Mouse (Mus musculus) cerebellum, adult 11-12 months (tissue): ENCODE results near the gene Ctbp2.

Experiments
- DNase-seq: peaks from one replicate; pipeline ENCODE4 v3.0.0; 2022

Ctbp2 gene

DNA sequence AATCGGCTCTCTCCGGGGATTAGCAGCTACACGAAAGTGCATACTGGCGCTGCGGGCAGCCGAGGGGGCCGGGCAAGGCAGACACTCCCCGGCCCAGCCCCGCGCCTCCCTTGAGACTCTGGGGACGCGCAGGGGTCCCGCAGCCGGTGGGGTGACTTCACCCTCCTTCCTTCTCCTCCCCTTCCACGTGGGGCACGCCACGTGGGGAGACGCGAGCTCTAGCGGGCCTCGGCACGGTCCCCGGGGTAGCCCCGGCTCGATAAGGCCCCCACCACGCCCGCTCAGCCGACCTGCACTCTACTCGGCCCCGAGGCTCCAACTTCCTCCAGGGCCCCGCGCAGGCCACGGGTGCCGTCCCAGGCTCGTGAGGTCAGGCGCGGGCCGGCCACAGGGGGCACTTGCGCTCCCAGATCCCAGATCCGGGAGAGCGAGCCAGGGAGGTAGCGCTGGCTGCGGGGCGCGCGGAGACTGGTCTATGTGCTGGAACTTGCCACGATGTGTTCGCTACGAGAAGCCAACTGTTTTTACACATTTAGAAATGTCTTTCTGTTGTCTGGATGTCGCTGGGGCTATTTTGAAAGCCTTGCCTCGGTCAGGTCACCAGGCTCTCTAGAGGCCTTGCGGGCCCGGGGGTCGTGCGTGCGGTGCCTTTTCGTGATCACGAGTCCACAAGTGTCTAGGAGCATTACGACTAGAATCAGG is at the start of gene Ctbp2:
Gene Ctbp2 (minus strand): TSS at position 356 of the 702 bp plus-strand sequence.
- DNase-seq: peak; percentile 83

DNA sequence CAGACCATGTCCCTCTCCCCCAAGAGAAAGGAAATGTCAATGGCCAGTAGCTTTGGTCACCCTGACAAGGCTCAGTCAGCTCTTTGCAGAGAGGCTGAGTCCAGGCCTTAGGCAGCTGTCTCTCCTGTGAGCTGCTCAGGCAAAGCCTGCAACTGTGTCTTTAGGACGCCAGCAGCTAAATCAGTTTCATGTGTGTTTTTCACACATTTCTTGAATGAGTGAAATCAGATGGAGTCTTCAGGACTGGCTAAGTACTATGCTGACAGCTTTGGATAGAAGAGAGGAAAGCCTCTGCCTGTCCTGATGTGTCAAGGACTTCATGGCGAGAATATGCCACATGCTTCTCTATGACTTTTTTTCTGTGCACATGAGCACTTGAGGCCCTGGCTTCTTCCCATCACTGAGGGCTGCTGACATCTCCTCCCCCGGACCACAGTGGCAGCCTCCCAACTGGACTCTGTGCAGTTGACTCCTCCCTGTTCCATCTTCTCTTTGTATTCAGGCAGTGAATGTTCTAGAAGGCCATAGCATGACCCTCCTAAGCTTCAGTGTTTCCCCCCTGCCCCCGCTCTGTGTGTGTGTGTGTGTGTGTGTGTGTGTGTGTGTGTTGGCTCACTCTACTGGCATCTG is 47.4 kb upstream of the Ctbp2 start:
- DNase-seq: no peak

DNA sequence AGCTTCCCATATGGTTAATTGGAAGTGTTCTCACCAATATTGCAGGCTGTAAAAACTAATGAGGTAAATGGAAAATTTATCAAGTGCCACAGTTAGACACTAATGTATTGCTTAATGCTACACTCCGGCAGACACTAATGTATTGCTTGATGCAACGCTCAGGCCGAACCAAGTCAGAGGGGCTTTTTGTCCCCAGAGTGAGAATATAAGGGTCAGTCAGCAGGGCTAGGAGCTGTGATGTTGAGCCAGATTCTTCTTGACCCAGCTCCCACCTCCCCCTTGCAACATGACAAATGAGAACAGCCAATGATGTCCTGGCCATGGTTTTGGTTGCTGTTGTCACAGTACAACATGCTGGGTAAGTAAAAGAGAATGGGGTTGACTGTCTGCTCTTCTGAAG is 44.8 kb upstream of the Ctbp2 start:
- DNase-seq: no peak

DNA sequence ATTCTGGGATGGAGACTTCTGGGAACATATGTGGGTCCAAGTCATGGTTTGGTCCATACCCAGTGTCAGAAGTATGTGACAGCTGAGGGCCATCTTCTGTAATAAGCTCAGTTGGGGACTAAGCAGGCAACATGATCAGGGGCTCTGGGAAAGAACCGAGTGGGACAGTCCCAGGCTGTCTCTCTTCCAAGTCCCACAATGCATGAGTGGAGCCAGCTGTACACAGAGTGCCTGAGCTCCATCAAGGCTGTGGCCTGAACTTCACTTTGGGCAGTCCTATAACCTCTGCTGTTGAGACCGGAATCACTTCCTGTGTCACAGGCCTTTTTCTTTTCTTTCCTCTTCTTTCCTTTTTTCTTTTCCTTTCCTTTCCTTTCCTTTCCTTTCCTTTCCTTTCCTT is 43.7 kb upstream of the Ctbp2 start:
- DNase-seq: no peak

DNA sequence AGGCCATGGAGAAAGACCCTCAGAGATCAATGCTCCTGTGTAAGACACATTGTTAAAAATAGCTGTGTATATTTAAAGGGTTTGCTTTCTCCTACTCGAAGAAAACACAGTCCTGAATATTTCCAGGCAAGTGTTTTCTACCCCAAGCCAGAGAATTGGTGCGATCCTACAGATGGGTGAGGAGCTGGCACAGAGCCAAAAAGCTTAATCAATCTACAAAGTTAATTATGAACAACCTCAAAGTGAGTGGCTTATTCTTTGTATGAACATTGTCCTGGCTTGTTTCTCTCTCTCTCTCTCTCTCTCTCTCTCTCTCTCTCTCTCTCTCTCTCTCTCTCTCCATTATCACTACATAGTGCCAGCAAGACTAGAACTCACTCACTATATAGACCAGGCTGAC is 40.6 kb upstream of the Ctbp2 start:
- no peak for DNase-seq

DNA sequence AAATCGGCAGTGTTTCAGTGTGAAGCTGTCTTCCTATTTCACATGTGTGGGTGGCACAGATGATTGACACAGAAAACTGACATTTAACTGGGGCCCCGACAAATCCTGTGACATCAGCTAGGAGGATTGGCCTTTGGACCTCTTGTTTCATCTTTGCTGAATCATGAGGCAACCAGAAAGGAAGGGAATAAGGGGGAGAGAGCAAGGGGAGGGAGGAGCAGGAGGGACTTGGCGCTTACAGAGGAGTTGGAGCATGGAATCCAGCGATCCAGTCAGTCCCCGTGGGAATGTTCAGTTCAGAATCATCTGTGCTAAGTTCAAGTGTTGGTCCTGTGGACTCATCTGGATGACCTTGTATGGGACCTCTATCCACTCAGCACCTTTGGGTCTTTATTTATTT is 38.9 kb upstream of the Ctbp2 start:
- DNase-seq: no peak

DNA sequence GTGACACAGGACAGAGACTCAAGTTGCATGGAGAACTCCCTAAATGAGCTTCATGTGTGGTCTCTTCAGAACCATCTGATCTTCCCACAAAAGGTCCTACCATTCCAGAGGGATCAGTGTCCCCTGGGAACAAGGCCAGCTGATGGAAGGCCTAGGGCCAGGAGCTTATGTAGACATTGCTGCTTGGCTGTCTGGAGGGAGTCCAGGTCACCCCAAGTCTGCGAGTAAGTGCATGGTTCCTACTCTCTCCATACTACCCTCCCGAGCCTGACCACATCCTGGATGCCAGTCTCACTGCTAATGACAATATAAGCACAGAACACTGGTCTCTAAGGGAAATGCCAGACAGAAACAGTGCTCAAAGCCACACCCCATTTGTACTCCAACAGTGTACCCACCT is 38.0 kb upstream of the Ctbp2 start:
- no peak for DNase-seq

DNA sequence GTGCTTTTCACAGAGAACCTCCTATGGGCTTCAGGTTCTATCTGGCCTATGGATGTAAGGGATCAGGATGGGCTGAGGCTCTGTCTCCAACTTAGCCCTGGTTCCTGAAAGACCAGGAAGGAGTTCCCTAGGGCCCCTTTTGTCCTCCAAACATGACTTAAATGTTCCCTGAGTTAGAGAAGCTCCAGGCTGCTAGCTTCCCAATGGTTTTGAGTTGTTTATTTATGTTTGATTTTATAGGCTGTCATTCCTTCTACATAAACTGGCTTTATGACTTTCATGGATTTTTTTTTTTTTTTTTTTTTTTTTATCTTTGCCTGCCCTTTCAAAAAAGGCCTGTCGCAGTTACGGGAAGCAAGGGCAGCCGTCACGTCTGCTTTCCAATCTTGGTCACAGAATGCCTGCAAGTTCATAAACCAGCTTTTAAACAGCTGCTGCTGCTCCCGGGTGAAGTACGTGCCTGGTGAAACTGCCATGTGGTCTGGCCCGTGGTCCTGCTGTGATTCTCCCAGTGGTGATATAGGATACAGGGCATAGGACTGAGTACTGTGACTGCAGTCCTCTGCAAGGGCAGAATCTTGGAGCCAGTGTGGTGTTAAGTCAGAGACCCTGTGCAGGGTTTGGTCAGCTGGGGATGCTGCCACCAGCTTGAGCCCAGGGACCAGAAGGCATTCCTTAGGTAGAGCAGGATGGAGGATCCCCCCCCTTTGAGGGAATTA is 37.4 kb upstream of the Ctbp2 start:
- DNase-seq: no peak

DNA sequence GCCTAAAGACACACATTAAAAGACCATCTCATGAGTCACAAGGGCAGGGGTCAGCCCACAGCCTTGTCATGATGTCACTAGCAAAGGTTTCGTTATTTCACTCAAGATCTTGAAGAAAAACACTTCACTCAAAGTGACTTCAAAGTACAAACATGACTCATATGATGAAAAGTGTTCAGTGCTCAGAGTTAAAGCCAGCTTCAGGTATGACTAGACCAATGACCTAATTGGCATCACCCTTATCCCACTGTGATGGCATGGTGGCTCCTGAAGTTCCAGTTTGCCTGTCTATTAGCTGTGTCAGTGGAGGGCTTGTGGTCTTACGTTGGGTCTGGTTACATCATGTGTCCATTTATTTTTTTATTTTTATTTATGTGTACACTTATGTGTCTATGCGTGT is 35.4 kb upstream of the Ctbp2 start:
- no peak for DNase-seq

DNA sequence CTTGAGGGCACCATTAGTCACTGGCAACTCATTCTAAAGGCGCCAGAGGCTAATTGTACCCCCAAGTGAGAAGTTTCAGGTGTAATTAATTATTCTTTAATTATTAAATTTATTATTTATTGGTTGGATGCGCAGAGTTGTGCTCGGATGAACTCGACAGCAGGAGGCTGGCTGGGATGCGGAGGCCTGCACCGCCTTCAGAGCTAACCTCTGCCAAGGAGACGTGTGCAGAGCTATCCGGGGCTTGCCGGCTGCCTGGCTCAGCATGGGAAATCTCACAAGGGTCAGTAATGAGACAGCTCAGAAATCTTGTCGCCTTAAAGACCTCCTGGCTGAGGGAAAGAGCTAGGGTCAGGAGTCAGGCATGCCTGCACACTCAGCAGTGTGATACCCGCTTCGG is 31.5 kb upstream of the Ctbp2 start:
- DNase-seq: no peak

DNA sequence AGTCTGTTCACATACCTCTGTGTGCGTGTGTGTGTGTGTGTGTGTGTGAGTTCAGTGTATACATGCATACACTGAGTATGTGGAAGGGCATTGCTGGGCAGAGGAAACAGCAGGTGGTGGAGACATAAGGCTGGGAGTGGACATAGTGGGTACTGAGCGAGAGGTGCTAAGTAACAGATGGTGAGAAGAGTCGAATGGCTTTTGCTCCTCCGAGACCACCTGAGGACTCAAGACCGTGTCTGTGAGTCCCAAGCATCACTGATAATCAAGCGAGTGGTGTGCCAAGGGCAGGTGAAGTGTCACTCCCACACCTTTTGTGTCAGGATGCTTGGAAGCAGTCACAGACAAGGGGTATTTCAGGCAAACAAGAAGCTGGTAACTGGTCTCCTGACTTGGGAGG is 30.7 kb upstream of the Ctbp2 start:
- DNase-seq: peak; percentile 42

DNA sequence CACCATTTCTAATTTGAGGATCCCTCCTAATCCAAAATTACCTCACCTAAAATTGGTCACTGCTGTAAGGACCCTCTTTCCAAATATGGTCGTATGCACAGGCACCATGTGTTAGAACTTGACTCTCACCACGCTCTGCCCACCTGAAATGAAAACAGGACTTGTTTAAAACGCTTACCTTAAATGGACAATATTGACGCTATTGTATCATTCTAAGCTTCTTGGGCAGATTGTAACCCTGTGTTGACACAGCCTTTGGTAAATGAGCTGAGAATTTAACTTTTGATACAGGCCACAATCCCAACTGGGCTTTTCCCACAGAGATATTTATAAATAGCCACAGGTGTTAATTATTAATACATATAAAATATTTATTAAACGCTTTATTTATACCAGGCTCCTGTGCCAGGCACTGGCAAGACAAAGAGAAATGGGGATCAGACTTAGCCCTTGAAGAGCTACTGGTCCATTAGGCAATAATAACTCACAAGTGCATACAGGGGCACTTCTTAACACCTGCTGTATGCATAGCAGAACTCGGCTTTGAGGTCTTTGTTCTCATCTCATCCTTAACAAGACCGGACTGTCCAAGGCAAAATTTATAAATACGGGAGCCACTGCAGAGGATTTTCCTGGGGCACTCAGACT is 15.7 kb upstream of the Ctbp2 start:
- no peak for DNase-seq

DNA sequence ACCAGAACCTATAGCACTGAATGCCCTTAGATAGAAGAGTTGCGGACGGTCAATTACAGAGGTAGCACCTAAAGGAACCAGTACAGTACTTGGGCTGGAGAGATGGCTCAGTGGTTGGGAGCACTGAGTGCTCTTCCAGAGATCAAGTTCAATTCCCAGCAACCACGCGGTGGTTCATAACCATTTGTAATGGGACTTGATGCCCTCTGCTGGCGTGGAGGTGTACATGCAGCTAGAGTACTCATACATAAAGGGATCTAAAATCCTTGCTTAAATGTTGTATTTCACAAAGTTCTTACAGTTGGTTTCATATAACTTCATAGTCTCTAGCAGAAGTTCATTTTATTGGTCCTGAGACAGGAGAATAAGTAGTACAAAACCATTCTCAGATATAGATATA is 9.4 kb upstream of the Ctbp2 start:
- DNase-seq: no peak

DNA sequence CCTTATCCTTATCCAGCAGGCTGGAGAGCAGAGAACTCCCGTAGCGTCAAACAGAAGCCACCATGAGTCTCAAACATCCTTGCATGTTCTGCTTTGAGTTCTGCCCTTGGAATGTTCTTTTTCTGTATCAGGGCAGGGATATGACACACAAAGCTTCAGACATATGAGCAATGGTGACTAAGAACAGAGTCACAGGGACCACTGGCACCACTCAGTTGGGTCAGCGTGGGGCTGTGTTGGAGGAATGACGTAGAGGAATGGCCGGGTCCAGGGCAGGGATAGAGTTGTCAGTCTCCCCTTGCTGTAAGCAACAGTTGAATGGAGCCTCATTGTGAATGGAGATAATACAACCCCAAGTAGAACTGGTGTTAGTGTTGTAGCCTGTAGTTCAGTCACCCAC is 8.5 kb upstream of the Ctbp2 start:
- DNase-seq: no peak

DNA sequence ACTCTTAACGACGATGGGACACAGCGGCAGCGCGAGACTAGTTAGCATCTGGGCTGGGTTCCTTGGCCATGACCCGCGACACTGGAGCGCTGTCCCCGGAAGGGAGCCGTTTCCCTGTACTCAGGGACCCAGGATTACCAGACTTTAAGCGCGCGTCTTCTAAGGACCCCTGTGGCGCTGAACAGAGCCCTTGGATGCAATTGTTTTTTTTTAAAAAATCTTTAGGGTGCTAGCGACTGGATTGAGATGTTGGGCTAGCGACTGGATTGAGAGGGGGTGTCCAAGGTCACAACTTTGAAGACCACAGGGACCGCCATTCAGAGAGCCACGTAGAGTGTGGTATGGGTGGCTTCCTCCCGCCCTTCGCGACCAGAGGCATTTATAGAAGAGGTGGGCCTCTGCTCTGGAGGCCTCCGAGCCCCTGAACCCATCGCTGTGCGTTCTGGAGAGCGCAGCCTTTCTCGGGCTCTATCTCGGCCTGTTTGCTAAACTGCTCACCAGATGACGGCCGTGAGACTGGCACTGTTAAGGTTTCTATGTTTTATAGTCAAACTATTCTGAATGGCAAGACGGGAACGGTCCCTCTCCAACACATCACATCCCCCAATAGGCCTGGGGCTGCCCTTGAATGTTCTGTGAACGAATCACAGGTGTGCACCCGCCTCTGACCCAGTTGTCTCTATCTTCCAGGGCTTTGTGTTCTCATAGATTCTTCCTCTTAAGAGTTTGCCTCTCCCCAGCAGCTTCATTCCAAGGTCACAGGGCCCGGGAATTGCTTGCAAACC is 739 bp upstream of the Ctbp2 start:
- peak; percentile 44 for DNase-seq

DNA sequence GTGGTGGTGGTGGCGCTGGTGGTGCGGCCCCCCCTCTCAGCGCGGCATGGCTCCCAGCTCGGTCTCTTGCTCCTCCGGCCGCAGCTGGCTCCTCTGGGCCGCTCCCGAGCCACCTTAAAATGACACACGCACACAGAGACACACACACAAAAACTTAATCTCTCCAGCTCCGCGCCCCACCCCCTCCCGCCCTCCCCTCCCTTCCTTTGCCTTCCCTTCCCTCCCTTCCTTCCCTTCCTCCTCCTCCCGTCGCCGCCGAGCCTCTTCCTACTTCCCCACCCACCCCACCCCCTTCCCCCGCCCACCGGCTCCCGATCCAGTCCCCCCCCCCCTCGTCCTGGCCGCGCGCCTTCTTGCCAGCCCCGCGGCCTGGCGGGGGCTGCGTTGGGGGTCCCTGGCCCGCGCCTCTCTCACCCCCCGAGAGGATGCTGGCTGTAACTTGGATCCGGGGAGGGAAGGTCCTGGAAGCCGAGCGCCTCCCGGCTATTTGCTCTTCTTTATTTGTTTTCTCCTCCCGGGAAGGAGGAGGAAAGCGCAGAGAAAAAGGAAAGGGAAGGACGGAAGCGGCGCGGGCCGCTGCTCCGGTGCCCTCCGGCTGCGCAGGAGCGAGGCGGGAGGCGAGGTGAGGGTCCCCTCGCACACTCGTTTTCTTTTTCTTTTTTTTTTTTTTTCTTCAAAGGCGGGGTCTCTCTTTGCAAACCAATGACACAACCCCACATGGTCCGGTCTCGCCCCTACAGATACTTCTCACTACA is 733 bp downstream of the Ctbp2 start, which contains the start of gene Fgfr2:
Gene Fgfr2 (minus strand): TSS at position 107 of the 755 bp plus-strand sequence.
- DNase-seq: peak; percentile 70

DNA sequence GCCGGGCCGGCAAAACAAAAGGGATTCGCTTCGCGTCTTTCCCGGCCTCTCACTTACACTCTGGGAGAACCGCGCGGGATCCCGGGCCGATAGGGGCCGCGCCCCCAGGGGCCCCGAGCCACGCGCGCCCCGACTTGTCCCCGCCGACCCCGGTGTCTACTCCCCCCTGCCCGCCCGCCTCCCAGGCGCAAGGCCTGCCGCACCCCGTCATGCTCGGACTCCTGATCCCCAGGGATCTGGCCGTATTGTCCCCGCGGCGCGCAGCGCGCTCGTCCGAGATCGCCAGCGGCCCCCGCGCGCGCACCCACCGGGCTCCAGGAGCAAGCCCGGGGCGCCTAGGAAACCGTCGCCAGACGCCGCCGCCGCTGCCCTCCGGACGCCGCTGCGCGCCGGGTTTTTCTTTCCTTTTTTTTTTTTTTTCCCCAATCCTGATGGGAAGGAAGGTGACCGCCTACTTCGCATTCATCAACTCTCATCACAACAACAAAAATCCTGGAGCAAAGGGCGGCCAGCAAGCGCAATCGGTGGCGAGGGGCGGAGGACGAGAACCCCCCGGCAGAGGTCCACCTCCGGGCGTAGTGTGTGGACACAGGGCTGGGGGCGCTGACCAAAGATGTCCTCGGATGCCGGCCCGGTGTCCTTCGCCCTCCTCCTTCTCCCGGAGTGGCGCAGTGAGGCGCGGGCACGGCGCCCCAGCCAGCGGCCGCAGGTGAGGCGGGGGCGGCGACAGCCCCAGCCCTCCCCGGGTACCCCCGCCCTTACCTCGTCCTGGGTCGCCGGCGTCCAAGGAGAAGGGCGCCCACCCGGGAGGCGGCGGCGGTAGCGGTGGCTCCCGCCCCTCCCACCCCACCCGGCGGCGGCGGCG is 1.5 kb downstream of the Ctbp2 start:
- DNase-seq: peak; percentile 70

DNA sequence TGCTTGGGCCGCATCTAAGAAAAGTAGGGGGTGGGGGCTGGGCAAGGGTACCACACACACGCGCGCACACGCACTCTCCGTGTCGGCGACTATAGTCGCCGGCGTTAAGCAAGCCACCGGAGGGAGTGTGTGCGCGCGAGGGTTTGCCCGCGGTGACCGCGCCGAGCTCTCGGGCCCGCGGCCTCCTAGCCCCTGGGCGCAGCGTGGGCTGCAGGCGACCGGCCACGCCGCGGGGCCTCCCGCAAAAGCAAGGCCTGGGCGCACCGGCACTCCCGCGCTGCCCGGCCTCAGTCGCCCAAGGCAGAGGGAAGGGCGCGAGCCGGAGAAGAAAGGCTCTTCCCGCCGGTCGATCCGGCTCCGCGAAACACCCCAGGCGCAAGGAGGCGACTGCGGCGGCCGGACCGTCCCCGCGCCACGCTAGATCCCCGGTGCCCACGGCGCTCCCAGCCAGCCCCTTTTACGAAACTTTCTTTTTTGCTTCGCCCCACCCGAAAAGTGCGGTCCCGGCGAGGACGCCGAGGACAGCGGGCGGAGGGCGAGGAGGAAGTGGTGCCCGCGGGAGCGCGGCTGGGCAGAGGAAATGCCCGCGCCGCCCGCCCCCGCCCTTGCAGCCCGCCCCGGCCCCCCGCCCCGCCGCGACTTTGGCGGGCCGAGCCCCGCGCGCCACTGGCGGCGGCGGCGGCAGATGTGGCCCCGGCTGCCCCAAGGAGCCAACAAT is 2.3 kb downstream of the Ctbp2 start:
- peak; percentile 50 for DNase-seq

DNA sequence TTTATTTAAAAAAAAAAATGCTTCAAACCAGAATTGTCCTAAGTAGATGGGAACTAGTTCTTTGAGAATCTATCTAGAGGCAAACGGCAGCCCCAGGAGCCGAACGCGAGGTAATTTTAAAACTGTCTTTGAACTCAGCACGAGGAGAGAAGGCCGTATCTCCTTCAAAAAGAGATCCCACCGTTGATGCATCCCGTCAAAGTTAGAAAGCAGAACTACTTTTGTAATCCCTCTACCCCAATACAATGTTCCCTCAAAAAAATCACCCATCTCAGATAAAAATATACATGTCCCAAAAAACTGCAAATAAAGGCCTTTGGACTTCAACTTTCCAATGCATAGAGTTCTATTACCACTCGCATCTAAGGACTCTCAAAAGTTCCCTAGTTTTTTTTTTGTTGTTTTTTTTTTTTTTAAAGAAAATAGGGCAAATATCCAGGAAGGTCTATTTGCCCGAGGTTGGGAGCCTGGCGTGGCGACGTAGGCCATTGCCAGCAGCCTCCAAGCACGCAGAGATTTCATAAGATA is 3.0 kb downstream of the Ctbp2 start:
- DNase-seq: no peak

DNA sequence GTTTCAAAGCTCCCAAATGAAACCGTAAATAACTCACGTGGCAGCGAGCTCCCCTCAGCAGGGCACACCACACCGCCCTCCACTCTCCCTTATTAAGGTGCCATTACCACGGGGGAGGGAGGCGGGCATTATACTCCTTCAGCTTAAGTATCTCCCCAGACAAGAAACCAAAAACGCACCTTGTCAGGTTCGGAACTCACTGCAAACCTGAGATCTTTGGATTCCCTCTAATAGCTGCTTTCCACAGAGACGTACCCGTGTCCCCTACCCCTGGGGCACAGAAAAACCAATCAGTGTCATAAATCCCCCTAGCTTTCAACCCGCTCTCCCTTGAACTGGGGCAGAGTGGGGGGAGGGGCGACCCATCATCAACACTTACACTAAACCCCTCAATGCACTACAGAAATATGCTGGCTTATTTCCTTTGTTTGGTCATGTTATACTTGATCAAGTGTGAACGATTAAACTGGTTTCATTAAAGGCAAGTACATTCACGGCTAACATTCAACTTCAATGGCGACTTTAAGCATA is 3.9 kb downstream of the Ctbp2 start:
- no peak for DNase-seq
